Mouse (Mus musculus) forebrain, embryonic 10.5 days (tissue): ENCODE measurements around the gene Hnf4a. TPM values are rescaled to one million over a fixed set of nuclear protein-coding genes. Genes with fewer than 3 reads are reported as not detected.
"Not testable (repeated sequence)": the region's sequence is repeated elsewhere in the genome, so short reads cannot be mapped to it uniquely, and the experiment has no call there.

ENCODE experiments used
- DNase-seq: peaks from one replicate; pipeline ENCODE4 v3.0.0-alpha.2; 2017; ENCODE audit warnings: low spot score; ENCODE audit errors: extremely low spot score
- H3K27ac ChIP-seq: fragments of 300-500 bp; sonication (generic); 2 replicates; pipeline ENCODE4 v1.5.1; 2016; ENCODE audit warnings: mild to moderate bottlenecking
- H3K27me3 ChIP-seq: fragments of 300-500 bp; sonication (generic); 2 replicates; pipeline ENCODE4 v1.6.1; 2016; ENCODE audit warnings: mild to moderate bottlenecking; ENCODE audit not compliant: poor library complexity, severe bottlenecking
- H3K36me3 ChIP-seq: fragments of 300-500 bp; sonication (generic); replicated peaks from 2 replicates; pipeline ENCODE4 v1.6.1; 2016; ENCODE audit warnings: mild to moderate bottlenecking, moderate library complexity
- H3K4me1 ChIP-seq: fragments of 300-500 bp; sonication (generic); 2 replicates; pipeline ENCODE4 v1.6.1; 2016
- H3K4me3 ChIP-seq: fragments of 300-500 bp; sonication (generic); 2 replicates; pipeline ENCODE4 v1.5.1; 2016; ENCODE audit warnings: mild to moderate bottlenecking, moderate library complexity
- H3K9me3 ChIP-seq: fragments of 300-500 bp; sonication (generic); 2 replicates; pipeline ENCODE4 v1.6.1; 2016; ENCODE audit warnings: mild to moderate bottlenecking, moderate library complexity
- WGBS: fragments of 180-500 bp; shearing (Covaris S2); methylation state at CpG from one replicate; pipeline ENCODE4 v1.1.7; 2016; 5-methylcytosine and 5-hydroxymethylcytosine counted together
- polyA plus RNA-seq: library from polyadenylated mRNA; unstranded; fragments of >200 nt; fragmentation: Nextera tagmentation; extraction: Ambion mirVana; gene quantifications from 2 replicates; pipeline ENCODE4 v1.2.1, GENCODE M21; 2016

Gene Hnf4a
- not detected in 2 replicates for polyA plus RNA-seq

GRCm38 (mm10) chr2:163506300-163507004, at the start of gene Hnf4a:
Gene Hnf4a (plus strand): TSS chr2:163506808.
- Histone ChIP-seq H3K4me1 (no peaks in the 10 kb centered on the region), H3K4me3 (no peak within 1 kb of the TSS), H3K27ac (no peak within 1 kb of the TSS), H3K27me3 (no peaks in the 10 kb centered on the region), H3K9me3 (no peaks in the 10 kb centered on the region), H3K36me3 (no peaks in the 10 kb centered on the region)
- WGBS, result 90% methylated on average over 10 of the region's 10 CpGs
- DNase-seq, result no peak

GRCm38 (mm10) chr2:163458539-163459265, 47.9 kb upstream of the Hnf4a start:
- no peak overlapping the region for H3K27ac ChIP-seq
- 54% methylated on average over 27 of the region's 27 CpGs for WGBS
- H3K9me3 ChIP-seq, result no peaks in the 10 kb centered on the region
- H3K4me1 ChIP-seq, result no peaks in the 10 kb centered on the region; the same call in 1 of the 2 replicates
- H3K4me3 ChIP-seq, result no peak overlapping the region
- H3K36me3 ChIP-seq, result no peaks in the 10 kb centered on the region
- DNase-seq, result no peak
- peaks cover 15% of the 10 kb centered on the region for H3K27me3 ChIP-seq

- no peak overlapping the region for H3K4me3 ChIP-seq
- no peak for DNase-seq
- no peak overlapping the region for H3K27ac ChIP-seq
- 46% methylated on average over 10 of the region's 10 CpGs for WGBS
- no peaks in the 10 kb centered on the region; the same call in 1 of the 2 replicates for H3K4me1 ChIP-seq
- H3K36me3 ChIP-seq, result no peaks in the 10 kb centered on the region
- no peaks in the 10 kb centered on the region for H3K9me3 ChIP-seq
- H3K27me3 ChIP-seq, result peaks cover 15% of the 10 kb centered on the region
Measured at GRCm38 (mm10) chr2:163459380-163459779, 47.2 kb upstream of the Hnf4a start.

GRCm38 (mm10) chr2:163460622-163461021, 46.0 kb upstream of the Hnf4a start:
- H3K9me3 ChIP-seq, result no peaks in the 10 kb centered on the region
- no peaks in the 10 kb centered on the region for H3K36me3 ChIP-seq
- no peak for DNase-seq
- WGBS, result 86% methylated on average over 8 of the region's 8 CpGs
- no peaks in the 10 kb centered on the region; the same call in 1 of the 2 replicates for H3K4me1 ChIP-seq
- H3K27me3 ChIP-seq, result peaks cover 15% of the 10 kb centered on the region
- no peak overlapping the region for H3K27ac ChIP-seq
- no peak overlapping the region for H3K4me3 ChIP-seq

GRCm38 (mm10) chr2:163461307-163461706, 45.3 kb upstream of the Hnf4a start:
- H3K27ac ChIP-seq, H3K9me3 ChIP-seq, DNase-seq, H3K36me3 ChIP-seq, H3K4me3 ChIP-seq, H3K4me1 ChIP-seq: not testable (repeated sequence)
- WGBS, result 93% methylated on average over 9 of the region's 9 CpGs
- H3K27me3 ChIP-seq, result peaks cover 15% of the 10 kb centered on the region

GRCm38 (mm10) chr2:163462386-163462785, 44.2 kb upstream of the Hnf4a start:
- DNase-seq, result no peak
- H3K36me3 ChIP-seq, result peaks cover 4% of the 10 kb centered on the region; the same call in 1 of the 2 replicates
- H3K4me1 ChIP-seq, result no peaks in the 10 kb centered on the region; the same call in 1 of the 2 replicates
- 89% methylated on average over 5 of the region's 5 CpGs for WGBS
- peaks cover 15% of the 10 kb centered on the region for H3K27me3 ChIP-seq
- no peak overlapping the region for H3K4me3 ChIP-seq
- no peaks in the 10 kb centered on the region for H3K9me3 ChIP-seq
- H3K27ac ChIP-seq, result no peak overlapping the region

- H3K4me3 ChIP-seq, result no peak overlapping the region
- H3K27ac ChIP-seq, result no peak overlapping the region
- no peak for DNase-seq
- 85% methylated on average over 11 of the region's 11 CpGs for WGBS
- H3K9me3 ChIP-seq, result no peaks in the 10 kb centered on the region
- peaks cover 6% of the 10 kb centered on the region for H3K36me3 ChIP-seq
- H3K27me3 ChIP-seq, result peaks cover 15% of the 10 kb centered on the region
- no peaks in the 10 kb centered on the region; the same call in 1 of the 2 replicates for H3K4me1 ChIP-seq
Measured at GRCm38 (mm10) chr2:163462801-163463200, 43.8 kb upstream of the Hnf4a start.

- no peak overlapping the region for H3K27ac ChIP-seq
- H3K27me3 ChIP-seq, result peaks cover 11% of the 10 kb centered on the region
- H3K4me1 ChIP-seq, result no peaks in the 10 kb centered on the region; the same call in 1 of the 2 replicates
- DNase-seq, result no peak
- 72% methylated on average over 10 of the region's 10 CpGs for WGBS
- no peak overlapping the region for H3K4me3 ChIP-seq
- H3K36me3 ChIP-seq, result peaks cover 11% of the 10 kb centered on the region
- H3K9me3 ChIP-seq, result no peaks in the 10 kb centered on the region
Measured at GRCm38 (mm10) chr2:163463251-163463769, 43.3 kb upstream of the Hnf4a start.

- 89% methylated on average over 4 of the region's 4 CpGs for WGBS
- H3K4me3 ChIP-seq, result no peak overlapping the region
- H3K9me3 ChIP-seq, result no peaks in the 10 kb centered on the region
- no peak overlapping the region for H3K27ac ChIP-seq
- no peak for DNase-seq
- H3K27me3 ChIP-seq, result peaks cover 5% of the 10 kb centered on the region
- peaks cover 18% of the 10 kb centered on the region for H3K36me3 ChIP-seq
- H3K4me1 ChIP-seq, result no peaks in the 10 kb centered on the region; the same call in 1 of the 2 replicates
Measured at GRCm38 (mm10) chr2:163463998-163464397, 42.6 kb upstream of the Hnf4a start.

- no peak for DNase-seq
- Histone ChIP-seq H3K9me3 (no peaks in the 10 kb centered on the region), H3K27me3 (no peaks in the 10 kb centered on the region), H3K27ac (no peak overlapping the region), H3K36me3 (peaks cover 24% of the 10 kb centered on the region), H3K4me3 (no peak overlapping the region), H3K4me1 (no peaks in the 10 kb centered on the region)
- 87% methylated on average over 6 of the region's 6 CpGs for WGBS
Measured at GRCm38 (mm10) chr2:163464562-163464961, 42.0 kb upstream of the Hnf4a start.

- no peaks in the 10 kb centered on the region for H3K9me3 ChIP-seq
- H3K4me3 ChIP-seq, result no peak overlapping the region
- H3K4me1 ChIP-seq, result peaks cover 8% of the 10 kb centered on the region
- DNase-seq, result no peak
- H3K27me3 ChIP-seq, result no peaks in the 10 kb centered on the region
- no peak overlapping the region for H3K27ac ChIP-seq
- 88% methylated on average over 8 of the region's 8 CpGs for WGBS
- H3K36me3 ChIP-seq, result peaks cover 27% of the 10 kb centered on the region
Measured at GRCm38 (mm10) chr2:163466771-163467170, 39.8 kb upstream of the Hnf4a start.

GRCm38 (mm10) chr2:163467585-163467984, 39.0 kb upstream of the Hnf4a start:
- Histone ChIP-seq H3K4me3 (no peak overlapping the region), H3K27ac (no peak overlapping the region), H3K4me1 (peaks cover 14% of the 10 kb centered on the region), H3K36me3 (peaks cover 27% of the 10 kb centered on the region), H3K9me3 (no peaks in the 10 kb centered on the region), H3K27me3 (no peaks in the 10 kb centered on the region)
- WGBS, result 89% methylated on average over 6 of the region's 6 CpGs
- no peak for DNase-seq

- H3K27ac ChIP-seq, result no peak overlapping the region
- peaks cover 16% of the 10 kb centered on the region for H3K4me1 ChIP-seq
- DNase-seq, result no peak
- H3K9me3 ChIP-seq, result no peaks in the 10 kb centered on the region
- WGBS, result 96% methylated on average over 6 of the region's 6 CpGs
- no peak overlapping the region for H3K4me3 ChIP-seq
- H3K27me3 ChIP-seq, result no peaks in the 10 kb centered on the region
- H3K36me3 ChIP-seq, result peaks cover 27% of the 10 kb centered on the region
Measured at GRCm38 (mm10) chr2:163468866-163469265, 37.7 kb upstream of the Hnf4a start.
